Mouse (Mus musculus): ENCODE measurements around the gene Med17. TPM values are rescaled to one million over a fixed set of nuclear protein-coding genes. Genes with fewer than 3 reads are reported as not detected.
"Not testable (repeated sequence)": the region's sequence is repeated elsewhere in the genome, so short reads cannot be mapped to it uniquely, and the experiment has no call there.

Med17 gene
- not detected in 2 replicates for polyA plus RNA-seq (2012; ENCODE audit: insufficient read depth, insufficient read length, low replicate concordance, missing spikeins)

DNA sequence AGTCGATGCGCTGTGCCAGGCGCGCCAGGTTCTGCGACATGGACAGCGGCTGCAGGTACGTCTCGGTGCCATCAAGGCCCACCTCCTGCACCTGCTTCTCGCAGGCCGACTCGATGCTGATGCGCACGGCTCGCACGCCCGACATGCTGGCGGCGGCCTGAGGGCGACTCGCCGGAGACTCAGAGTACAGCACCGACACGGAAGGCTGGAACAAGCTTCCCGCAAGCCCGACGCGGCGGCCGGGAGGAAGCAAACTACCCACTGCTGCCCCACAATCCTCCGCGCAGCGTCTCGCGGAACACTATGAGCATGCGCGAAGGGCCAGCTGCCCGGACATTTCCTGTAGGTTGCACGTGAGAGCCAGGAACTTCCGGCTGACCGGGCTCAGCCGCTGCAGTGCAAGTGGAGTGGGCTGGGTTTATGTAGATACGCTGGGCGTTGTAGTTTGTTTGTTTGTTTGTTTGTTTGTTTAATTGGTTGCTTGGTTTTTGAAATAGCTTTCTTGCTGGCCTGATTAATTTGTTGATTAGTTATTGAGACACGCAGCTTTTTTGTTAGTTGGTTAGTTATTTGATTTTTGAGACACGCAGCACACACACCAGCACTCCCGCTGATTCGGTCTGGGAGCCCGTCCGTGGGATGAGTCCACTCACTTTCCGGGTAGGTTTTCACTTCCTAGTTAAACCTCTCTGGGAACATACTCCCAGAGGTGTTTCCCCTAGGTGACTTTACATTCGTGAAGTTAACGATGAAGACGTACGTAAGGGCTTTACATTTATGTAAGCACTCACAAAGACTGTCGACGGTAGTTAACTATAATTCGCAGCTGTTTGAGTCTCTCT is at the start of gene Med17:
TSS of gene Med17 (minus strand) at position 283 of the 842 bp plus-strand sequence.
- Histone ChIP-seq H3K27ac (ENCODE audit: insufficient read depth, low read depth, low read length) (peak within 1 kb of the TSS; percentile 63; the same call in 1 of the 2 replicates), H3K4me1 (ENCODE audit: control insufficient read depth, insufficient read depth, low read length) (no peaks in the 10 kb centered on the region), H3K4me3 (ENCODE audit: insufficient read depth, low read depth, low read length) (peak within 1 kb of the TSS; percentile 86)
- WGBS: 1% methylated on average over 57 of the region's 57 CpGs
- TF ChIP-seq POLR2A (IDR thresholded peaks at IDR 0.05; ENCODE audit: insufficient read depth, low read depth, low read length) (peak; percentile 87), CTCF (IDR thresholded peaks at IDR 0.05; ENCODE audit: insufficient read depth, low read depth, low read length) (no peak)

DNA sequence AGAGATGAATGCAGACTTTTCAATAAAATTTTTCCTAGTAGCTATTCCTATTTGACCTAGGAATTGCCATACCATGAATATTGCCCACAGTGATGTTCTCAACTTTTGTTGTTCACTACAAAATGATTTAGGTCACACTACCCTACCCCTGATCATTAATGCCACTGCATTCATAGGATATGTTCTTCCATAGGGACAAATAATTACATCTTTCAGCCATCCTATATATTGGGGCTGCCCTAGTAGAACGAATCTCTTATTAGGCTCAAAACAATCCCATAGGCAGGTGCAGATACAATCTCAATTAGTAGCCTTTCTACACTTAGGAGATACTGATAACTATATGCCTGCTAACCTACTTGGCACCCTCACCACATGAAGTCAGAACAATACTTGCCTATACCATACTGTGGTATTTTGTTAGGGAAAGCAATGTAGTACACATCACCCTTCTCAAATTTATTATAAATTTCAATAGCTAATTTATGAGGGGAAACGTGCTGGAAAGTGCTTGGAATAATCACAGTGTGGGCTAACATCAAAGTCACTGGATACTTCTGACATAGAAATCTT is 38.5 kb upstream of the Med17 start:
- WGBS: 71% methylated on average over 2 of the region's 2 CpGs
- H3K4me3 ChIP-seq (ENCODE audit: insufficient read depth, low read depth, low read length): no peak overlapping the region
- TF ChIP-seq CTCF (IDR thresholded peaks at IDR 0.05; ENCODE audit: insufficient read depth, low read depth, low read length) (no peak), POLR2A (IDR thresholded peaks at IDR 0.05; ENCODE audit: insufficient read depth, low read depth, low read length) (no peak)

DNA sequence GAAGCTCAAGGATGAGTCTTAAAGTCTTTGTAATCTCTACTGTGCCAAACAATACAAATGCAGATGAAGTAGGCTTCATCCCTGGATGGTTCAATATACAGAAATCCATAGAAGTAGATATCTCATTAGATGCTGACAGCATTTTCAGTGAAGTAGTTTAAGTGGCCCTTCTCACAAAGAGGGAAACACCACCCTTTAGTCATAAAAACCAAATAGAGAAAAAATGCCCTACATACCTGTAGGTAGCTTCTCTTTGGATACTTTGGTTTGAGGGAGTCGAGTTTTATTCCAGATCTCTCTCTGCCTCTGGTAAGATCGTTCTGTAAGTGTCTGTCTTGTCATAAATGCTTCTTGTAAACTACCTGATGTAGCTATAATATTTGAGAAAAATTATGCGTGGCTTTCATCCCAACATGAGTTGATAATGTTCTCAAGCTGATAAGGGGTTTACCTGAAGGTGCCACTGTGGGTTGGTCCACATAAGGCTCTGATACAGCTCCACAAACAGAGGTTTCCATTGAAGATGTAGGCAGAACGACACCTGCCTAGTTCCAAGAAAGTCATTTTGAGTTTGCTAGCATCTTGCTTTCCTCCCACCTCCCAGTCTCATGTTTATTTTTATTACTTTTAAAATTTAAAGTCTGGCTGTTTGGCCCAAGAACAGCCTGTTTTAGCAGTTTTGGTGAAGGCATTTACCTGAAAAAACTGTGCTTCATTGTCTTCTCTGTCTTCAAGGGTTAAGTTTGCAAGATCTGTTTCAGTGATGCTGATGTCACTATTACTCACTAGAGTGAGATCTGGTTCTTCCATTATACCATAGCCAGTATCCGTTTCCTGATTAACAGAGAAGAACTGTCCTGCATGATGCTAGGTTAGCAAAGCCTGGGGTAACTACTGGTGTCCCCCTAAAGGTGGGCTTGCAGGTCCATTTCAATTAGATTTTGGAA is 37.8 kb upstream of the Med17 start:
- Histone ChIP-seq H3K27ac (ENCODE audit: insufficient read depth, low read depth, low read length) (no peak overlapping the region), H3K4me3 (ENCODE audit: insufficient read depth, low read depth, low read length) (no peak overlapping the region), H3K4me1 (ENCODE audit: control insufficient read depth, insufficient read depth, low read length) (no peaks in the 10 kb centered on the region)
- 66% methylated on average over 5 of the region's 5 CpGs for WGBS
- TF ChIP-seq CTCF (IDR thresholded peaks at IDR 0.05; ENCODE audit: insufficient read depth, low read depth, low read length) (no peak), POLR2A (IDR thresholded peaks at IDR 0.05; ENCODE audit: insufficient read depth, low read depth, low read length) (no peak)

More for the DNA sequence above, 38.5 kb upstream of the Med17 start:
- Histone ChIP-seq H3K27ac (ENCODE audit: insufficient read depth, low read depth, low read length) (no peak overlapping the region), H3K4me1 (ENCODE audit: control insufficient read depth, insufficient read depth, low read length) (no peaks in the 10 kb centered on the region)

DNA sequence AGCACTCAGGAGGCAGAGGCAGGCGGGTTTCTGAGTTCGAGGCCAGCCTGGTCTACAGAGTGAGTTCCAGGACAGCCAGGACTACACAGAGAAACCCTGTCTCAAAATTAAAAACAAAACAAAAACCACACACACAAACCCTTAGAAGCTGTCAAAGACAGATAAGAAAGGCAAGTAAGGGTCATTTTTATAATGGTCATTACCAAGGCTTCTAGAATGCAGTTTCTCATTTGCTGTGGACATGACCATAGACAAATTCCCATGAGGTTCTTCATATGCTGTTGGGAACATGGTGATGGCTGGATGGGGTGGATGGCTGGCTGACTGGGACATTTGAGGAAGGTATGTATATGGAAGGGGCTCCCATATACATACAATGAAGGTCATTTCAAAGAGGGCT is 36.6 kb upstream of the Med17 start:
- H3K27ac ChIP-seq (ENCODE audit: insufficient read depth, low read depth, low read length); H3K4me1 ChIP-seq (ENCODE audit: control insufficient read depth, insufficient read depth, low read length); H3K4me3 ChIP-seq (ENCODE audit: insufficient read depth, low read depth, low read length): not testable (repeated sequence)
- 95% methylated on average over 2 of the region's 2 CpGs for WGBS

DNA sequence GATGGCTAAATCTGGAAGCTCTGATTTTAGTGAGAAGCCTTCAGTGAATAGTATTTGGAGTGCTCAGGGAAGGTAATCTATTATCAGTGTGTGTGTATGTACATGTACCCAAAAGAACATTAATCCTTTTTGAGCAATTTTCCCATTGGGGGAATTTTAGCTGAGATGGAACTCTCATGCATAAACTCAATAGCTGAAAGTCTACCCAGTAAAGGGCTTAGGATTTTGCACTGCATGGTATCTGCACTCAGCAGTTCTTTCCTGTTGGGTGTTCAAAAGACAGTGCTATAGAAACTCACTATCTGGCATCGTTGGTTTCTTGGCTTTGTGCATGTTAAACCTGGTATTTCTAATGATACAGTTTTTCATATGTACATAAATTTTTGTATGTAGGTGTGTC is 34.9 kb upstream of the Med17 start:
- no peak for TF ChIP-seq CTCF (IDR thresholded peaks at IDR 0.05; ENCODE audit: insufficient read depth, low read depth, low read length)
- no peak for TF ChIP-seq POLR2A (IDR thresholded peaks at IDR 0.05; ENCODE audit: insufficient read depth, low read depth, low read length)
- WGBS: 98% methylated on average over 1 of the region's 1 CpGs
- Histone ChIP-seq H3K4me1 (ENCODE audit: control insufficient read depth, insufficient read depth, low read length) (no peaks in the 10 kb centered on the region), H3K27ac (ENCODE audit: insufficient read depth, low read depth, low read length) (no peak overlapping the region), H3K4me3 (ENCODE audit: insufficient read depth, low read depth, low read length) (no peak overlapping the region)

DNA sequence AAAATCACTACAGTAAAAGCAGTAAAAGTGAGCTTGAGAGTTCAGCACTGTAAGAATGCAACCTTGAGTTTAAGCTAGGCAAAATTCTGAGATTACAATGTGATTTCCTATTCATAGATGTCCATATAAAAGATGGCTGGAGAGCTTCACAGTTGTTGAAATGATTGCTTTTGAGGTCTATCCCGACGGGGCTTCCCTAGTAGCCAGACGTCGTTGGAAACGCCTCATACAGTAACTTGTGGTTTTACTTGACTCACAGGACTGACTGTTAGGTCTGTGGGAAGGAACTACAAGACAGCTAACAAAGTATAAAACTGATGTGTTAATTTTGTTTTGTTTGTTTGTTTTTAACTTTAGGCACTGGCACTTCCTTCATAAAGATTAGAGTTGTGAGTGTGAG is 33.9 kb upstream of the Med17 start:
- no peaks in the 10 kb centered on the region for H3K4me1 ChIP-seq (ENCODE audit: control insufficient read depth, insufficient read depth, low read length)
- no peak overlapping the region for H3K4me3 ChIP-seq (ENCODE audit: insufficient read depth, low read depth, low read length)
- WGBS: 88% methylated on average over 5 of the region's 5 CpGs
- TF ChIP-seq CTCF (IDR thresholded peaks at IDR 0.05; ENCODE audit: insufficient read depth, low read depth, low read length) (no peak), POLR2A (IDR thresholded peaks at IDR 0.05; ENCODE audit: insufficient read depth, low read depth, low read length) (no peak)
- no peak overlapping the region for H3K27ac ChIP-seq (ENCODE audit: insufficient read depth, low read depth, low read length)

DNA sequence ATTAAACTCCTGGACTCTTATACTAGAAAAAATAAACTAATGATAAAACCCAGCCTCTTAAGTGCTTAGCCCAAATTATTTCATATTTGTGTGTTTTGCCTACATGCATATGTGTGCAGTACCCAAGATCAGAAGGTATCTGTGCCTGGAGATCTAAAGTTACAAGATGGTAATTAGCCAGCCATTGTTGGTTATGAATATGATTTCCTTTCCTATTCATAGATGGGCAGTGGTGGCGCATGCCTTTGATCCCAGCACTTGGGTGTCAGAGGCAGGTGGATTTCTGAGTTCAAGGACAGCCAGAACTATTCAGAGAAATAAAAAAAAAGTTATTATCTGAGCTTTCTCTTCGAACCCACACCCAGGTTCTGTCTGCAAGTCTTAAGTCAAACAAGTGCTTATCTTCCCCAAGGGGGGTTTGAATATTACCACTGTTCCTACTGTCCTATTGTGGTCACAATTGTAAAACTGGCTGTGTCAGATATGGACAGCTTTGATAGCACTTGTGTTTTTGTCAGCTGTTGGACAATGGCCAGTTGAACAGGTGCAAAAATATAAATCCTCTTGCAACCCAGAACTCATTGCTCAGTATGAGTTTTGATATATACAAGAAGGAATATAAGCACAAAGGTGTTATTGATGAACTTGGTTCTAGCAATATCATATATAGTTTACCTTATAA is 32.5 kb upstream of the Med17 start:
- 91% methylated on average over 2 of the region's 2 CpGs for WGBS
- Histone ChIP-seq H3K27ac (ENCODE audit: insufficient read depth, low read depth, low read length) (no peak overlapping the region), H3K4me1 (ENCODE audit: control insufficient read depth, insufficient read depth, low read length) (no peaks in the 10 kb centered on the region), H3K4me3 (ENCODE audit: insufficient read depth, low read depth, low read length) (no peak overlapping the region)
- TF ChIP-seq CTCF (IDR thresholded peaks at IDR 0.05; ENCODE audit: insufficient read depth, low read depth, low read length) (no peak), POLR2A (IDR thresholded peaks at IDR 0.05; ENCODE audit: insufficient read depth, low read depth, low read length) (no peak)

DNA sequence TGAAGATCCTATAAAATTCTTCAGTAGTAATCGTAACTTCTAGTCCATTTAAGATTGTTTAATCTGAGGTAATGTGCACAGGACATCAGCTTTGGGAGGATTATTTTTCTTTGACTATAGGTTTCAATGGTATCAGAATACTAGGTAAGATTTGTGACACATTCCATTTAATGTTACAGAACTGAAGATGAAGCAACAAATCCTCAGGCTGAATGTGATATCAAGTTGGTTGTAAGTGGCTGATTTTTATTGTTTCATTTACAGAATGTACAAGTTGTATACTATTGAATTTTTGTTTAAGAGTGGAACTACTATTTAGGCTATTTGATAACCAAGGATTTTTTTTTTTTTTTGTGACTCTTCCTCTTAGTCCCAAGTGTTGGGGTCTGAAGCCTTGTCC is 30.4 kb upstream of the Med17 start:
- TF ChIP-seq POLR2A (IDR thresholded peaks at IDR 0.05; ENCODE audit: insufficient read depth, low read depth, low read length): no peak
- no peak for TF ChIP-seq CTCF (IDR thresholded peaks at IDR 0.05; ENCODE audit: insufficient read depth, low read depth, low read length)
- H3K27ac ChIP-seq (ENCODE audit: insufficient read depth, low read depth, low read length): no peak overlapping the region
- H3K4me1 ChIP-seq (ENCODE audit: control insufficient read depth, insufficient read depth, low read length): peaks cover 2% of the 10 kb centered on the region
- H3K4me3 ChIP-seq (ENCODE audit: insufficient read depth, low read depth, low read length): no peak overlapping the region
- 96% methylated on average over 1 of the region's 1 CpGs for WGBS
